Mouse (Mus musculus) macrophage (primary cell): ENCODE measurements around the gene Zhx3. TPM values are rescaled to one million over a fixed set of nuclear protein-coding genes. Genes with fewer than 3 reads are reported as not detected.

Experiments used
- H3K27ac ChIP-seq: fragments of 350-480 bp; formaldehyde crosslinking; 2 replicates; pipeline ENCODE4 v1.9.0; 2021
- H3K36me3 ChIP-seq: fragments of 350-480 bp; formaldehyde crosslinking; 2 replicates; pipeline ENCODE4 v1.9.0; 2021; ENCODE audit errors: inconsistent target
- H3K4me3 ChIP-seq: fragments of 350-480 bp; formaldehyde crosslinking; 2 replicates; pipeline ENCODE4 v1.9.0; 2021; ENCODE audit errors: inconsistent target
- H3K79me2 ChIP-seq: fragments of 350-480 bp; formaldehyde crosslinking; 2 replicates; pipeline ENCODE4 v1.9.0; 2021; ENCODE audit errors: inconsistent target
- WGBS: methylation state at CpG from one replicate; pipeline ENCODE4 v1.1.7; 2026; ENCODE audit warnings: inconsistent platforms; ENCODE audit not compliant: missing documents; 5-methylcytosine and 5-hydroxymethylcytosine counted together
- polyA plus RNA-seq: library from polyadenylated mRNA; stranded (reverse); fragments of 250-400 nt; gene quantifications from 3 replicates; pipeline ENCODE4 v1.2.4, GENCODE M21; 2018; ENCODE audit warnings: inconsistent platforms

The Zhx3 gene
- polyA plus RNA-seq, 1 experiment from 2014 or later: 5.7 TPM

DNA sequence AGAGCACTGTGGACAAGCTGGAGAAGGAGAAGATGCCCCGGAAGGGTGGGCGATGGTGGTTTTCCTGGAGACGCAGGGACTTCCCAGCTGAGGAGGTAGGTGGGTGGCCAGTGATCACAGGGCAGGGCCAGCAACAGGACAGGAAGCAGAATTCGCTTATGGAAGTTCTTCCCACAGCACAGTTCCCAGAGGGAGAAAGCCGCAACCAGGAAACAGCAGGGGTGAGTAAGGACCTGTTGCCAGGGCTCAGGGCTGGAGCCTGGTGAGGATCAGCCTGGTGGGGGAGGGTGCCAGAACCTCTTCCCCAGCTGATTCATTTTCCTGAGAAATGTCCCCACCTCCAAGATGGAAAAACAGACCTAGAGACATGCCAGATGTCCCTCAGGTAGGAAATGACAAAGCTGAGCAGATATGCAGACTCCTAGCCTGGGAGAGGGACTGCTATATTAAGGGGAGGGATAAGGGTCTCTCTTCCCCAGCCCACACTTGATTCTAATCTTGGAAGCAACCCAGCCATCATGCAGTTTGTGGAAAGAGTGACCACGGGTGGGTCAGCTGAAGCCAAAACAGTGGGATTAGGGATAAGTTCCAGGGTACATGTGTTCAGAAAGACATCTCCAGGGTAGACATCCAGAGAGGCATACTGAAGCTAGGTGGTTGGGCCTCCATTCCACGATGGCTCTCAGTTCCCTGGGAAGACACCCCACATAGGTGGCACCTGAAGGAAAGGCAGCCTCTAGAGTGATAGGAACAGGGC is 29.0 kb upstream of the Zhx3 start:
- 51% methylated on average over 7 of the region's 7 CpGs for WGBS
- Histone ChIP-seq H3K27ac (no peak overlapping the region), H3K4me3 (no peak overlapping the region), H3K36me3 (no peaks in the 10 kb centered on the region), H3K79me2 (no peaks in the 10 kb centered on the region)

DNA sequence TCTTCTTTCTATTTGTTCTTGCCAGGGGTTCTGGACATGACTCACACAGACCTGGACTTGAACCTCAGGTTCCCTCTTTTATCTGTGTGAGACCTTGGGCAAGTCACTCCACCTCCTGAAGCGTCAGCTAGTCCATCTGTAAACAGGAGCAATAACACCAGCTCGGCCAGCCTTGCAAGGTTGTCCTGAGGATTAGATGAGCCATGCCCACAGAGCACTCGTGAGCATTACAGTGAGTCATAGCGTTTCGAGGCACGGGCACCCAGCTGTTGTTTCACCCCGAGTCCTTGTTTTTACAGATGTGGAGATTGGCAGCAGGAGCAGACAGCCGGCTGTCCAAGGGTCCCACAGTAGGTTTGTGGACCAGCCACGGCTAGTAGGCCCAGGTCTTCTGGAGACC is 18.9 kb upstream of the Zhx3 start:
- Histone ChIP-seq H3K36me3 (no peaks in the 10 kb centered on the region), H3K27ac (no peak overlapping the region), H3K4me3 (no peak overlapping the region), H3K79me2 (no peaks in the 10 kb centered on the region)
- 91% methylated on average over 9 of the region's 9 CpGs for WGBS

DNA sequence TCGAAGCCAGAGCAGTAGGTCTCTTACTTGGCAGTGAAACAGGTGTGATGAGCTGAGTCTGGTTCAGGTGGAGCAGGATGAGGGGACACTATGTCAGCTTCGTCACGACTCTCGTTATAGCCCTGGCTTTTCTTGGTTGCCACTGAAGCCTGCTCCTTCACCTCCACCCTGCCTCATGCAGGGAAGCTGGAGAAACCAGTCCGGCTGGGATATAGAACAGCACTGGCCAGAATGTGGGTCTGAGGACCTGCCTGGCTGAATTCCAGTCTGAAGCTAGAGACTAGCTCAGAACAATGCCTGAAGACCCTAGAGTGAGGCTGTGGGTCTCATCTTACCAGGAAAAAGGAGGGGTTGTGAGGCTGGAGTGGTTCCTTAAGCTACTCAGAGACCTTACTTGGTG is 18.2 kb upstream of the Zhx3 start:
- Histone ChIP-seq H3K4me3 (no peak overlapping the region), H3K79me2 (no peaks in the 10 kb centered on the region), H3K27ac (no peak overlapping the region), H3K36me3 (no peaks in the 10 kb centered on the region)
- 78% methylated on average over 5 of the region's 5 CpGs for WGBS

GRCm38 (mm10) chr2:160887859-160888258 is 15.1 kb upstream of the Zhx3 start:
- no peaks in the 10 kb centered on the region for H3K79me2 ChIP-seq
- WGBS: 2% methylated on average over 26 of the region's 26 CpGs
- H3K36me3 ChIP-seq: no peaks in the 10 kb centered on the region
- no peak overlapping the region for H3K27ac ChIP-seq
- no peak overlapping the region for H3K4me3 ChIP-seq

GRCm38 (mm10) chr2:160887284-160887683 is 14.5 kb upstream of the Zhx3 start:
- no peak overlapping the region for H3K27ac ChIP-seq
- no peaks in the 10 kb centered on the region for H3K36me3 ChIP-seq
- H3K79me2 ChIP-seq: no peaks in the 10 kb centered on the region
- WGBS: 5% methylated on average over 11 of the region's 11 CpGs
- no peak overlapping the region for H3K4me3 ChIP-seq

DNA sequence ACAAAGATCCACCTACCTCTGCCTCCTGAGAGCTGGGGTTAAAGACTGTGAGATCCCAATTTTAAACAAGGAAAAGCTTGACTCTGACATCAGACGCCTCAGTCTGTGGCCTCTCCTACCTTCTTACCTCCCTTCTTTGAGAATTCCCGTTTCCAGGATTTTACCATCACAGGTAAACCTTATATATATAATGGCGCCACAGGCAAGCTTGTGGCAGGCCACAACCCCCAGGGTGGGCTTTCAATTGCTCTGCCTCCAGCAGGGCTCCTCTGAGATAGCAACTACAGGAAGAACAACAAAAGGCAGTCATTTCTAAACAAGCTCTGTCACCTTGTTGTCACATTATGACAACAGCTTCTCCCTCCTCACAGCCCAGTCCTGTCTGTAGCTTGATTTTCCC is 13.4 kb upstream of the Zhx3 start:
- Histone ChIP-seq H3K36me3 (no peaks in the 10 kb centered on the region), H3K79me2 (no peaks in the 10 kb centered on the region), H3K27ac (no peak overlapping the region), H3K4me3 (no peak overlapping the region)
- WGBS: 90% methylated on average over 3 of the region's 3 CpGs

- H3K36me3 ChIP-seq: no peaks in the 10 kb centered on the region
- WGBS: 17% methylated on average over 1 of the region's 2 CpGs
- no peak overlapping the region for H3K4me3 ChIP-seq
- H3K79me2 ChIP-seq: no peaks in the 10 kb centered on the region
- H3K27ac ChIP-seq: no peak overlapping the region
These were observed 12.0 kb upstream of the Zhx3 start for GRCm38 (mm10) chr2:160884830-160885229.

DNA sequence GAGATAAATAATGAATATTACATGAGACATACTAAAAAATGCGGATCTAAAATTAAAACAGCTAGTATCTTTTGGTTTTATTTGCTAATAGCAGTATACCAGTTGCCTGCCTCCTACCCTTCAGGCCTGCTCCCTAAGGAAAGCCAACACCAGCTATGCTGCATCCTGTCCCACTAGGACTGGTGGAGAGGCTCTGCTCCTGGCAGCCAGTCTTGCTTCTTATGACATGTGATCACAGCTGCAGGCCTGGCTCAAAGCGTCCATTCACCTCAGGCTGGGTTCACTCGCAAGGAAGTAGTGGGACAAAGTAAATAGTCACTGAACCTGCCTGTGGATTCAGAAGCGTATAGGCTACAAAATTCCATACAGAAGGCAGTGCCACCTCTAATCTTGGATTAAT is 11.1 kb upstream of the Zhx3 start:
- H3K79me2 ChIP-seq: no peaks in the 10 kb centered on the region
- 91% methylated on average over 4 of the region's 4 CpGs for WGBS
- no peak overlapping the region for H3K4me3 ChIP-seq
- H3K36me3 ChIP-seq: no peaks in the 10 kb centered on the region
- H3K27ac ChIP-seq: no peak overlapping the region

DNA sequence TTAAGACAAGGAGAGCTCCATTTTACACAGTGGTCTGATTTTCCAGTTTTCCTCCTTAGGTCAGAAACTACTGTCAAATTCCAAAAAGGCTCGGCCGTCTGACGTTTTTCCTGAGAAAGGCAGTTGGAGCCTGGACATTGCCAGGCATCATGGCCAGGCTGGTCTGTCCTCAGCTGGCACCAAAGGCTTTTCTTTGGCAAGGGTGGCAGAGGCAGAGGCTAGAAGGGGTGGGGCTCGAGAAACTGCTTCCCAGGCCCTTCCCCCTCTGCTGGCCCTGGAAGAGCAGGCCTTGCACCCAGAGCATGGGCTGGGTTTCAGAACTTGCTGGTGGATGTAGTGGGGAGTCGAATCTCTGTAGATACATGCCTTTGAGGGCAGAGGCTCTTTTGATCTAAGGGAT is 9.6 kb upstream of the Zhx3 start:
- 95% methylated on average over 5 of the region's 5 CpGs for WGBS
- Histone ChIP-seq H3K36me3 (no peaks in the 10 kb centered on the region), H3K79me2 (no peaks in the 10 kb centered on the region), H3K4me3 (no peak overlapping the region), H3K27ac (no peak overlapping the region)

DNA sequence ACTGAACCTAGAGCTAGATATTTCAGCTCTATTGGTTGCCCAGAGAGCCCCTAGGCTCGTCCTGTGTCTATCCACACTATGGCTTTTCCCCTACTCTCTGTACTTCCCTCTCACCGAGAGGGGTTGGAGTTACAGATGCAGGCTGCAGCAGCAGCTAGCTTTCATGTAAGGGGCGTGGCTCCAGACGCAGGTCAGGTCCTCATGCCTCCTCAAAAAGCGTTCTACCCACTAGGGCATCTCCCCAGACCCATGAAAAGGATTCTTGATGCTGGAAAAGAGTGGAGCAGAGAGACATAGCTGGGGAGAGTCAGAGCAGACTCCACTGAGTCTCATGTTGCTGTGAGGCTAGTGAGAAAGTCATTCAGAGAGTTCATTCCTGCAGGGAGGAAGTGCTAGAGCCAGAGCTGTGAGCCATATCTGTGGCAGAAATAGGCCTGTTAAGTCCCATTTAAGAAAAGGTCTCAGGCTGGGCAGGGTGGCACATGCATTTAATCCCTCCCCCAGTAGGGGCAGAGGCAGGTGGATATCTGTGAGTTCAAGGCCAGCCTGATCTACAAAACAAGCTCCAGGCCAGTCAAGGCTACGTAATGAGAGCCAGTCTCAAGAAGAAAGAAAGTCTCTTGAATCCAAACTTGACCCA is 8.8 kb upstream of the Zhx3 start:
- no peak overlapping the region for H3K4me3 ChIP-seq
- H3K27ac ChIP-seq: no peak overlapping the region
- 46% methylated on average over 6 of the region's 6 CpGs for WGBS
- no peaks in the 10 kb centered on the region for H3K79me2 ChIP-seq
- no peaks in the 10 kb centered on the region for H3K36me3 ChIP-seq

GRCm38 (mm10) chr2:160880453-160881195 is 7.8 kb upstream of the Zhx3 start, which contains the start of gene Lpin3:
Gene Lpin3, plus strand, starts transcription at chr2:160880670.
- 83% methylated on average over 12 of the region's 13 CpGs for WGBS
- no peak within 1 kb of the TSS for H3K27ac ChIP-seq

GRCm38 (mm10) chr2:160876115-160876514 is 3.3 kb upstream of the Zhx3 start:
- Histone ChIP-seq H3K4me3 (no peak overlapping the region), H3K27ac (no peak overlapping the region), H3K36me3 (no peaks in the 10 kb centered on the region), H3K79me2 (no peaks in the 10 kb centered on the region)
- 98% methylated on average over 4 of the region's 4 CpGs for WGBS

More at GRCm38 (mm10) chr2:160880453-160881195, 7.8 kb upstream of the Zhx3 start, which contains the start of gene Lpin3:
- H3K4me3 ChIP-seq: no peak within 1 kb of the TSS
- no peaks in the 10 kb centered on the region for H3K79me2 ChIP-seq
- H3K36me3 ChIP-seq: no peaks in the 10 kb centered on the region

- no peaks in the 10 kb centered on the region for H3K36me3 ChIP-seq
- H3K4me3 ChIP-seq: no peak overlapping the region
- 33% methylated on average over 5 of the region's 5 CpGs for WGBS
- H3K79me2 ChIP-seq: no peaks in the 10 kb centered on the region
- H3K27ac ChIP-seq: no peak overlapping the region
These were observed 1.6 kb upstream of the Zhx3 start for GRCm38 (mm10) chr2:160874231-160874877.

GRCm38 (mm10) chr2:160872395-160872794 is 403 bp downstream of the Zhx3 start:
- peak overlapping the region; percentile 38 for H3K4me3 ChIP-seq
- WGBS: 1% methylated on average over 44 of the region's 47 CpGs
- no peaks in the 10 kb centered on the region for H3K79me2 ChIP-seq
- no peak overlapping the region for H3K27ac ChIP-seq
- H3K36me3 ChIP-seq: no peaks in the 10 kb centered on the region
